Mouse (Mus musculus): Measurements from ENCODE around the gene Tmem44. TPM values are rescaled to one million over a fixed set of nuclear protein-coding genes. Genes with fewer than 3 reads are reported as not detected.
A peak's percentile ranks its signal among the peaks of the same experiment; 100 is the strongest.

Gene Tmem44
- polyA plus RNA-seq, 1 experiment from 2014 or later, result 0.68 TPM

DNA sequence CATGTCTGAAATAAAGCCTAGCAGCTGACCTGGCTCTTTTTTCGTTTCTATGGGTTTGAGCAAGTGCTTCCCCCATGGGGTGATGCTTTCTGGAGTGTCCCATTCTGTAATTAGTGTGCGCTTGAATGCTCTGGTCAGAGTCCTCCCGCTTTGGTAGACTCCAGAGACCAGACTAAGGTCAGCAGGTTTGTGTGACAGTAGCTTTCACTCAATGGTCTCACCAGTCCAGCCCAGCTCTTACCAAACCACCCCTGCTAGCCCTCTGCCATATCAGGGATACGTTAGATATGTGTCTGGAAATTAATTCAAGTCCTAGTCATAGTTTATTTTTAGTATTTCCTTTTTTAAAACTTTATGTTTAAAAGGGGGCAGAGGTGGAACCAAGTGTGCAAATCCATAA, 10.0 kb upstream of the Tmem44 start:
- H3K4me1 ChIP-seq (ENCODE audit: control insufficient read depth, low read depth, low read length), result peaks cover 9% of the 10 kb centered on the region
- ATAC-seq (ENCODE audit: low read depth), result no peak
- no peak overlapping the region for H3K27ac ChIP-seq (ENCODE audit: low read length)
- H3K27me3 ChIP-seq (ENCODE audit: control insufficient read depth, insufficient read depth, low read depth, low read length), result no peaks in the 10 kb centered on the region
- H3K9me3 ChIP-seq (replicated peaks; ENCODE audit: control insufficient read depth, low read length), result no peaks in the 10 kb centered on the region; the same call in none of the 2 replicates
- H3K4me3 ChIP-seq (ENCODE audit: low read depth, low read length), result no peak overlapping the region
- no peak overlapping the region for H3K9ac ChIP-seq (ENCODE audit: low read depth, low read length)
- WGBS (ENCODE audit: insufficient replicate concordance), result 78% methylated on average over 4 of the region's 4 CpGs
- H3K4me2 ChIP-seq (ENCODE audit: low read depth, low read length), result no peak overlapping the region
- H3K36me3 ChIP-seq (ENCODE audit: control insufficient read depth, insufficient read depth), result peaks cover 46% of the 10 kb centered on the region

DNA sequence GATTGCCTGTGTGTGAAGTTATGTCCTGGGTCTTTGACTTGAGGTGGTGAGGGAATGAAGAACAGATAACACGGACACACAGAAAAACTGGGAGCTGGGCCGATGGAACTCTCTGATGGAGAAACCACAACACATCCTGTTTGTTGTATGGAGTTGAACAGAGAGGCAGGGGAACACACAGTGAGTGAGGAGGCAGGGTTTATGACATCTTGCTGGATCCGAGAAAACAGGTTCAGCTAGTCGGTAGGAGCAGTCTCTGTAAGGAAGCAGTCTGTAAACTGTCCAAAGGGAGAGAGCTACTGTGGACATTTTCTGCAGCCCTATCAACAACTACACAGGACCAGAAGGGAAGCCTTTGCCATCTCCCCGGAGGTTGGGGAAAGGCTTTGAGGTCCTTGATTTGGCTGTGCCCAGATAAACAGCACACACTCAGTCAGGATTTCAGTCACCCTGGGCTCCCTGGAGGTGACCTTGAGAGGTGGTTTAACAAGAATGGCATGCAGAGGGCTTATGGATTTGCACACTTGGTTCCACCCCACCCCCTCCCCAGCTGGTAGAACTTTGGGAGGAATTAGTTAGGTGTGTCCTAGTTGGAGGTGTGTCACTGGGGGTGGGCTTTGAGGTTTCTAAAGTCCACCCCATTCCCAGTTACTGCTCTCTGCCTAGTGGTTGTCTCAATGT, 8.8 kb upstream of the Tmem44 start:
- Histone ChIP-seq H3K27ac (ENCODE audit: low read length) (no peak overlapping the region), H3K4me3 (ENCODE audit: low read depth, low read length) (no peak overlapping the region), H3K36me3 (ENCODE audit: control insufficient read depth, insufficient read depth) (peaks cover 38% of the 10 kb centered on the region), H3K27me3 (ENCODE audit: control insufficient read depth, insufficient read depth, low read depth, low read length) (no peaks in the 10 kb centered on the region), H3K4me1 (ENCODE audit: control insufficient read depth, low read depth, low read length) (no peaks in the 10 kb centered on the region), H3K9ac (ENCODE audit: low read depth, low read length) (no peak overlapping the region), H3K4me2 (ENCODE audit: low read depth, low read length) (no peak overlapping the region), H3K9me3 (replicated peaks; ENCODE audit: control insufficient read depth, low read length) (no peaks in the 10 kb centered on the region; the same call in none of the 2 replicates)
- WGBS (ENCODE audit: insufficient replicate concordance), result 74% methylated on average over 5 of the region's 5 CpGs
- no peak for ATAC-seq (ENCODE audit: low read depth)

DNA sequence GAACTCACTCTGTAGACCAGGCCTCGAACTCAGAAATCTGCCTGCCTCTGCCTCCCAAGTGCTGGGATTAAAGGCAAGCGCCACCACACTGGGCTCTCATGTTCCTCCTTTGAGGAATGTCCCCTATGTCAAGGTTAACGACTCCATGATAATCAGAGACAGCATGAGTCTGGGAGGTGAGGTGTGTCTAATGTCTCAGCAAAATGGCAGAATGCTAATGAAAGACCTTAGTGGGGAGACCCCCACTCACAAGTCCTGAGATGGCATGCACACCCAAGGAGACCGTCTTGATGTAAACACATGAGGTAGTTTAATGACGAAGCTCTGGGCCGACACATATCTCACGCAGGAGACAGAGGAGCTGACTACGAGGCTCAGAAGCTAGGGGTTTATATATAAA, 3.5 kb upstream of the Tmem44 start:
- H3K4me2 ChIP-seq (ENCODE audit: low read depth, low read length), result no peak overlapping the region
- no peaks in the 10 kb centered on the region; the same call in none of the 2 replicates for H3K9me3 ChIP-seq (replicated peaks; ENCODE audit: control insufficient read depth, low read length)
- H3K4me3 ChIP-seq (ENCODE audit: low read depth, low read length), result no peak overlapping the region
- H3K27ac ChIP-seq (ENCODE audit: low read length), result no peak overlapping the region
- peaks cover 2% of the 10 kb centered on the region; the same call in 1 of the 2 replicates for H3K36me3 ChIP-seq (ENCODE audit: control insufficient read depth, insufficient read depth)
- H3K9ac ChIP-seq (ENCODE audit: low read depth, low read length), result no peak overlapping the region
- no peak for ATAC-seq (ENCODE audit: low read depth)
- WGBS (ENCODE audit: insufficient replicate concordance), result 79% methylated on average over 8 of the region's 8 CpGs
- H3K4me1 ChIP-seq (ENCODE audit: control insufficient read depth, low read depth, low read length), result peaks cover 4% of the 10 kb centered on the region
- peaks cover 12% of the 10 kb centered on the region for H3K27me3 ChIP-seq (ENCODE audit: control insufficient read depth, insufficient read depth, low read depth, low read length)

DNA sequence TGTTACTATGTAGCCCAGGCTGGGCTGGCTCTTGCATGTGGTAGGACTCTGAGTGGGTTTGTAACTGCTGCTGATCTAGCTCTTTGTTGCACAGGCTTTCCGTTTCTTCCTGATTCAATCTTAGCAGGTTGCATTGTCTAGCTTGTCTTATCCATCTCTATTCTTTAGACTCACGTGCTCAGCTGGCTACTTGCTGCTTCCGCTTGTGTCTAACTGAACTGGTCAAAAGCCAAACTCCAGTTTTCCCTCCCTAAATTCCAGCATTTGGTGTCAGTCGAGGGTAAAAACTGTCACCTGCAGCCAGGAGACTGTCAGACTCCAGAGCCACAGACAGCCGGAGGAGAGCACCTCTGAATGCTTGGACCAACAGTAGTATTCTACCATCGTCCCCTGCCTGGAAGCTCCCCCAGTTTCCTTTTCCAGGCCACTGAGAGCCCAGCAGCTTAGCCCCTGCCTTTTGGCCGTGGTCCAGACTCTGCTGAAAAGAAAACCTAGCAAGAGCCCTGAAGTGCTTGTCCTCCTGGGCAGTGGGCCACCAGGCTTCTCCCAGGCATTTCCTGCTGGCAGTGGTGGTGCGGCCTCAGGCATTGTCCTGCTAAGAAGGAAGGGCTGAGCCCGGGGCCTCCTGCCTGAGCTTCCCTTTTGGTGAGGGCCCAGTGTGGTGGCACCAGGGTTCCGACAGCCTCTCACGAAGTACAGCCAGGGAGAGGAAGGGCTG, 2.1 kb upstream of the Tmem44 start:
- Histone ChIP-seq H3K27ac (ENCODE audit: low read length) (no peak overlapping the region), H3K9ac (ENCODE audit: low read depth, low read length) (no peak overlapping the region), H3K36me3 (ENCODE audit: control insufficient read depth, insufficient read depth) (no peaks in the 10 kb centered on the region), H3K4me3 (ENCODE audit: low read depth, low read length) (no peak overlapping the region), H3K27me3 (ENCODE audit: control insufficient read depth, insufficient read depth, low read depth, low read length) (peaks cover 20% of the 10 kb centered on the region), H3K4me1 (ENCODE audit: control insufficient read depth, low read depth, low read length) (peaks cover 4% of the 10 kb centered on the region), H3K9me3 (replicated peaks; ENCODE audit: control insufficient read depth, low read length) (no peaks in the 10 kb centered on the region; the same call in none of the 2 replicates), H3K4me2 (ENCODE audit: low read depth, low read length) (no peak overlapping the region)
- WGBS (ENCODE audit: insufficient replicate concordance), result 31% methylated on average over 11 of the region's 11 CpGs
- peak; percentile 25; the same call in 1 of the 2 replicates for ATAC-seq (ENCODE audit: low read depth)

DNA sequence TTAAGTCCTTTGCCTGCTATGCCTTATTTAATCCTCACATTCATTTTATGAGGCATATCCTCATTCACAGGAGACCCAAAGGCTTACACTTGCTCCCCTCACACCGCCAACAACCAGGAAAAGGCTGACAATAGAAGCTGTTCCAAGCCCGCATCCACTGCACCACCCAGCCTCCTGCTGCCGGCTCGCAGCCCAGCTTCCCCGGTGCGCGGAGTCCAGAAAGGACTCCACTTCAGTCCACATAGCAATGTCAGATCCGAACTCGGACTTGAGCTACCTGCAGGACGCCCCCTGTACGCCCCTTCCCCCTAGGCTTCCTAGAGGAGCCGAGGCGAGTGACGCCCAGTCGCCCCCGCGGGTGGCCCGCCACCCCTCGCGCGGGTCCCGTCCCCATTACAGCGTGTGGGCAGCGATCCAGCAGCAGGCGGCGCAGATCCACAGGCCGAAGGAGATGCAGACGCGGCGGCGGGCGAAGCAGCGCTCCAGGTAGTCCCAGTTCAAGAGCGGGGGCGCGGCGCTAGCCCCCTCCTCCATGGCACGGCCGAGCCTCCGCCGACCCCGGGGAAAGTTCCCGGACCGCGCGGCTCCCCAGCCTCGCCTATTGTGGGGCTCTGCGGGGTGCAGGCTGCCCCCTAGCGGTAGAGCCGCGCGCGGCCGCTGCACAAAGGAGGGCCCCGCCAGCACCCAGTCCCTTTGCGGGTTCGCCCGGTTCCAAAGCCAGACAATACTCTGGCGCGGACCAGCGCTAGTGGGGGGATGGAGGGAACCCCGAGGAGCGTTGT, 485 bp downstream of the Tmem44 start:
- H3K9ac ChIP-seq (ENCODE audit: low read depth, low read length), result peak overlapping the region; percentile 66
- no peaks in the 10 kb centered on the region for H3K36me3 ChIP-seq (ENCODE audit: control insufficient read depth, insufficient read depth)
- peaks cover 4% of the 10 kb centered on the region for H3K4me1 ChIP-seq (ENCODE audit: control insufficient read depth, low read depth, low read length)
- no peak overlapping the region for H3K27ac ChIP-seq (ENCODE audit: low read length)
- peak overlapping the region; percentile 68 for H3K4me3 ChIP-seq (ENCODE audit: low read depth, low read length)
- H3K9me3 ChIP-seq (replicated peaks; ENCODE audit: control insufficient read depth, low read length), result no peaks in the 10 kb centered on the region
- H3K4me2 ChIP-seq (ENCODE audit: low read depth, low read length), result peak overlapping the region; percentile 94
- peak; percentile 77 for ATAC-seq (ENCODE audit: low read depth)
- H3K27me3 ChIP-seq (ENCODE audit: control insufficient read depth, insufficient read depth, low read depth, low read length), result peaks cover 20% of the 10 kb centered on the region
- under 1% methylated on average over 63 of the region's 63 CpGs for WGBS (ENCODE audit: insufficient replicate concordance)

DNA sequence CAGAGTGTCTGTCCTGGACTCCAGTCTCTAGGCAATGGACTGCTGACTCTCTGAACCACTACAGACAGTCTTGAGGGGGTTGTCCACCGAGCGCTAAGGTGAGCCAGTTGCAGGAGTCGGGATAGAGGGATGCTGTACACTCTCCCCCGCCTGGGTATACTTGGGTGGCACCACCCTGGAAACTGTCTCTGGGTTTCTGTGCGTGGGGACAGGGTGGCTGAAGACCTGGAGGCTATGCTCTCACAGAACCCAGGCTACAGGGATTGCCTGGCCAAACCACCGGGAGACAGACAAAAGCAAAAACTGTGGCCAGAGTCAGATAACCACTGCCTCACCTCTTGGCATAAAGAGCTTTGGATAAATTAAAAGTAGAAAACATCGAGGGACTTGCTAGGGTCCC, 1.1 kb downstream of the Tmem44 start:
- H3K36me3 ChIP-seq (ENCODE audit: control insufficient read depth, insufficient read depth), result no peaks in the 10 kb centered on the region
- H3K4me2 ChIP-seq (ENCODE audit: low read depth, low read length), result peak overlapping the region; percentile 94; the same call in 1 of the 2 replicates
- peaks cover 7% of the 10 kb centered on the region for H3K4me1 ChIP-seq (ENCODE audit: control insufficient read depth, low read depth, low read length)
- ATAC-seq (ENCODE audit: low read depth), result no peak
- no peak overlapping the region; the same call in 1 of the 2 replicates for H3K4me3 ChIP-seq (ENCODE audit: low read depth, low read length)
- no peak overlapping the region for H3K9ac ChIP-seq (ENCODE audit: low read depth, low read length)
- no peak overlapping the region for H3K27ac ChIP-seq (ENCODE audit: low read length)
- 56% methylated on average over 7 of the region's 7 CpGs for WGBS (ENCODE audit: insufficient replicate concordance)
- H3K9me3 ChIP-seq (replicated peaks; ENCODE audit: control insufficient read depth, low read length), result no peaks in the 10 kb centered on the region
- H3K27me3 ChIP-seq (ENCODE audit: control insufficient read depth, insufficient read depth, low read depth, low read length), result peaks cover 20% of the 10 kb centered on the region

DNA sequence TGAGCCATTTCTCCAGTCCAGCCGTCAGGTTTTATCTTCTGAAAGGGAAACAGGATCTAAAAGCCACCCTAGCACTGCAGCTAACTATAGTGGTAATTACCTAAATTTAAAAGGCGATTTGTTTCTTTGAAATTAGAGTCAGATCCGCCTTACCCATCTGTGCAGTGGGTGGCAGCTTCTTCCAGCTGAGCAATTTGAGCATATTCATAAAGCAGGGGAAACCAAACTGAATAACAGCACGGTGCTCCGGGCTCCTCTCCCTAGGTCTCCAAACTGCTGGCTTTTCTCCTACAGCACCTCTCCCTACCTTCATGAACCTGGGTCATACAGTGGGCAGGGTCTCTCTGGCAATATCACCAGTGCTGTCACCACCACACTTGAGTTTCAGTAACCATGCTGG, 2.4 kb downstream of the Tmem44 start:
- H3K9ac ChIP-seq (ENCODE audit: low read depth, low read length), result no peak overlapping the region
- peaks cover 20% of the 10 kb centered on the region for H3K27me3 ChIP-seq (ENCODE audit: control insufficient read depth, insufficient read depth, low read depth, low read length)
- ATAC-seq (ENCODE audit: low read depth), result no peak
- WGBS (ENCODE audit: insufficient replicate concordance), result 78% methylated on average over 5 of the region's 5 CpGs
- no peak overlapping the region for H3K4me3 ChIP-seq (ENCODE audit: low read depth, low read length)
- H3K27ac ChIP-seq (ENCODE audit: low read length), result no peak overlapping the region
- no peak overlapping the region for H3K4me2 ChIP-seq (ENCODE audit: low read depth, low read length)
- H3K4me1 ChIP-seq (ENCODE audit: control insufficient read depth, low read depth, low read length), result peaks cover 7% of the 10 kb centered on the region
- H3K9me3 ChIP-seq (replicated peaks; ENCODE audit: control insufficient read depth, low read length), result no peaks in the 10 kb centered on the region
- H3K36me3 ChIP-seq (ENCODE audit: control insufficient read depth, insufficient read depth), result no peaks in the 10 kb centered on the region

DNA sequence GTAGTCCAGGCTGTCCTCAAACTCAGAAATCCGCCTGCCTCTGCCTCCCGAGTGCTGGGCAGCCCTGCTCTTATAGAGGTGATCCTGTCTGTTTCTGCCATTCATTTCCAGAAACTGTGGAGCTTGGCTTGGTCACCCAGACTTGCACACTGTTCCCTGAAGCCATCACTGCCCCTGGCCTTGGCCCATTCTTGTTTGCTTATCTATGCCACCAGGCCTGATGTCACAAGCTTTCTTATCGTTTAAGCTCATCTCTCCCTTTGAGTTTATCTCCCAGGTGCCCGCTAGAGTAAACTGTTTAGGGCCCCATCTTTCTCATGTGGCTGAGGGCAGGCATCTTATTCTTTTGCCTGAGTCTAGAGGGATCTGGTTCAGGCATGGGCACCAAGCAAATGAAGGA, 5.9 kb downstream of the Tmem44 start:
- no peak overlapping the region for H3K4me2 ChIP-seq (ENCODE audit: low read depth, low read length)
- H3K4me1 ChIP-seq (ENCODE audit: control insufficient read depth, low read depth, low read length), result peaks cover 3% of the 10 kb centered on the region
- no peak overlapping the region for H3K27ac ChIP-seq (ENCODE audit: low read length)
- H3K9ac ChIP-seq (ENCODE audit: low read depth, low read length), result no peak overlapping the region
- H3K9me3 ChIP-seq (replicated peaks; ENCODE audit: control insufficient read depth, low read length), result no peaks in the 10 kb centered on the region
- H3K27me3 ChIP-seq (ENCODE audit: control insufficient read depth, insufficient read depth, low read depth, low read length), result peaks cover 10% of the 10 kb centered on the region
- H3K36me3 ChIP-seq (ENCODE audit: control insufficient read depth, insufficient read depth), result no peaks in the 10 kb centered on the region
- H3K4me3 ChIP-seq (ENCODE audit: low read depth, low read length), result no peak overlapping the region
- no peak for ATAC-seq (ENCODE audit: low read depth)
- 33% methylated on average over 4 of the region's 4 CpGs for WGBS (ENCODE audit: insufficient replicate concordance)

All from liver, embryonic 16.5 days (tissue).